Mouse (Mus musculus) right cerebral cortex, adult 18-20 months (tissue): Measurements from ENCODE around the gene L1td1.

Source experiments
- DNase-seq: peaks from one replicate; pipeline ENCODE4 v3.0.0; 2022; ENCODE audit warnings: mixed read lengths

Gene L1td1

DNA sequence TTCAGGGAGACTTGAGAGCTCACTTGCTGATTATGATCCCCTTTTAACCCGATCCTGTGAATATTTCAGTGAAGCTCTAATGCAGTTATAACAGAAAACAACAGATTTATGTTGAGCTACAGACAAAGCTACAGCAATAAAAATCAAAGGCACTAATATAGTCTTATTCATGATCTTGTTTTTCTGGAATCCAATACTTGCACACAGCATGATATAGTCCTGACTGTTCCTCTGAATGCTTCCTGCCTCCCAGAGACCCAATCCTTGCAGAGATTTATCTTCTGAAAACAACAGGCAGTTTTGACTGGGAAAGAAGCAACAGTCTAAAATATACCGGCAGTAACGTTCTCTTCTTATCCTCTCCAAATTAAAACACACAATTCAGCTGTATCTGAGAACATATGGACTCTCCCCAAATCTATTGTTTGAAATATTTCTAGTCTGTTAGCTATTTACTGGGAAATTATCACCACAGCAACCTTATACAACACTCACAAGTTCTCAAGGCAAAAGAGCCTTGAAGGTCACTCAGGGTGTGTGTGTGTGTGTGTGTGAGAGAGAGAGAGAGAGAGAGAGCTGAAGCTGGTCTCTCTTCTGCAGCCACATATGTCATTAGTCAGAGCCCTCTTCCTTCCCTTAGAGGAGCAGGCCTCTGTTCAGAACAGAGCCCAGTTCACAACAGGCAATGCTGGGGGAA is 16.8 kb downstream of the L1td1 start:
- no peak for DNase-seq

DNA sequence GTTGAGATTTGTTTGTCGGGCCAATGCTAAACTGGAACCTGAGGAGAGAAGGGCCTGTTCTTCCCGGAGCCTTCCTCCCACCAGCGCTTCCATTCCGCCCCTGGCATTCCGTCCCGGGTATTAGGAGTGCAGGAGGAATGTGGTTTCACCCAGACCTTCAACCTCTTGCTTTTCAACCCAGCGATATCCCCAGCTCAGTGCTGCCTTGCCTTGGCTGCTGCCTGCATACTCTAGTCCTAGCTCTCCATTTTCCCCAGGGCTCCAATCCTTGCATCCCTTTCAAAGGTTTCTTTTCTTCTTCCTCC is 17.3 kb downstream of the L1td1 start:
- no peak for DNase-seq

GRCm38 (mm10) chr4:98754456-98754855 is 27.9 kb downstream of the L1td1 start:
- no peak for DNase-seq

DNA sequence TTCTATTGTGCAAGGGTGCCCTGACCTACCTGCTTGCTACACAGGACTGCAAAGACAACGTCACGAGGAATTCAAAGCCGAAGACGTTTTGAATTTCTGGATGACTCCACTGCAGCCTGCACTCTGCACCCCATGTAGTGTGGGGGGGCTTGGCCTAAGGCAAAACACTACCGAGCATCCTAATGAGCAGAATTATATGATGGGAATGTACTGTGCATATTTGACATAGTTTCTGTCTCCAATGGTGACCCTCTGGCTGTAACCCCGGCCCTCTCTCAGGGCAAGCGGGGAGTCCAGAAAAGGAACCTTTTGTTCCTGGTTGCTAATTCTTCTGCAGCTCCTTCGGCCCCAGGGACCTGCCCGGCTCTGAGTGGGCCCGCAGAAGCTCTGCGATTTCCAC is 29.6 kb downstream of the L1td1 start:
- no peak for DNase-seq

GRCm38 (mm10) chr4:98758012-98758821 is 31.7 kb downstream of the L1td1 start:
- no peak for DNase-seq

DNA sequence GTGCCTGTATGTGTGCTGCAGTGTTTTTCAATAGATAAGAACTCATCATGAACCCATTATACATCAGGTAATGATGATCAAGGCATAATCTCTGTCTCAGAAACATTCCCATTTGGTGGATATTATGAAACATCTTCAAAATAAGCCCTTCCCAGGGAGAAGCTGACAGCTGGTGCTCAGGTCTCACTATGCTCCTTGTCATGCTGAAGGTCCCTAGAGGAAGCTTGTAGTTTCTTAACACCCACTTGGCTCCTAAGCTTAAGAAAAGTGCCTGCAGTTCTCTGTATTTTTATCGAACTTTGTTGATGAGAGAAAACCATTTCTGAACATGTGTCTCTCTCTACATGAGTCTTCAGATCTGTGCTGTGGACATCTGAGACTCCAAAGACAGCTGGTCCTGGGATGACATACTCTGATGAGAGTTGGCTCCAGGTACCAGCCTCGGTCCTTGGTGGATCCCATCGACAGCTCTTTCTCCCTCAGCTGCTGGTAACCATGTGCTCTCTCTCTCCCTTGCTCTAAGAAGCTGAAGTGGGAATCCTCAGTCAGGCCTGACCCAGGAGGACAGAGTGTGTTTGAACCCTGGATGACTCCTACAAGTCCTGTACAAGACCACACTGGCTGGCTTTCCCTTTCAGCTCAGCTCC is 32.5 kb downstream of the L1td1 start:
- no peak for DNase-seq

DNA sequence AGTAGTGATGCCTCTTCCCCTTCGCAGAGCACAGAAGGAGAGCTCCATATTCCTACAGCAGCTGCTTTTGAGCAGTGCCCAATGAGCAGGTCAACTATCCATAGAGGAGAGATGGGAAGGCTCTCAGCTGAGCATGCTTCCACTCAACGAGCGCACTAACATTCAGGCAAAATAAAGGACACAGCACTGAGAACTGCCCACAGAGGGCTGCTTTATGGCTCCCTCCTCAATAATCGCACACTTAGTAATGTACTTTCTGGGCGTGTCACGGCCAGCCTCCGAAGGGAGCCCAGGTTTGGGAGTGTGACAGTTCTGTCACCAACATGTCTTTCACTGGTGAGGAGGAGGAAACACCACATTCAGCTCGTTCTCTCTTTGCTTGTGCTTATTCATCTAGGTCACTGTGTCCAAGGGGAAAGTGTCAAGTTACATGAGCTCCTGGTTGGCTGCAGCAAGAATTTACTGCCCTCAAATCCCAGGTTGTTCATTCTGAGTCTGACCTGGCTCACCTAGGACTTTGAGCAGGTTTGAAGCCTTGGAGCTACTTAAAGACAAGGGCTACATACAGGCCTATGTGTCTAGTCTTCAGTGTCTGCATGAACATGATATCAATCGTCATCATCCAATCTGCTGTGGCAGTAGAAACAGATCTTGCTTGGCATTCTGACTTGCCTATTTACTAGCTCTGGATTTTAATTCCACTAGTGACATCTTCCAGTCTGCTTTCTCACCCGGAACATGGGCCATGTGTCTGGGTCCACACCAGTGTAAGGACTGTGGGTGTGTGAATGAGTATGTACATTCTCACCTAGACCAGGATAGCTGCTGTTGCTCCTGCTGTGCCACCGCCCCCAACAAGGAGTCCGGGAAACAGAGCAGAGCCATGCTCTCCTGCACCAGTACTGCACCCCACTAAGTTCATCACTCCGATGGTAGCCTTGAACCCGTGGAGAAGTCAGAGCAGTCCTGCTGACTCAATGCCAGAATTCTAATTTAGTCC is 40.9 kb downstream of the L1td1 start:
- no peak for DNase-seq

DNA sequence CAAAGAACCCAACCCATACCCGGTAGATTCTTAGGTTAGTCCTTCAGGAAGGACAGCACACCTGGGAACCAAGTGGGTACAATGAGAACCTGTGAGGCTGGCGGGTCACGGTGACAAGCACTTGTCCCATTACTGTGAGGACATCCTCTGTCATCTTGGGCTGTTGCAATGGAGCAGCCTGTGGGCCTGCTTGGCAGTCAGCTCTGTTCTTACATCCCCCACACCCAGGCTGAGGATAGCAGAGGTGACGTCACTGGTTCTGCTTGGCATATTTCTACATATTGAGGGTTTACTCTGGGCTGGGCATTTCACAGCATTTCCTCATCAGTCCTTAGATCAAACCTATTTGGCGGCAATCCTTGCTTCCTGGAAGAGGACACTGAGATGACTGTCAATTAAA is 47.3 kb downstream of the L1td1 start:
- no peak for DNase-seq

DNA sequence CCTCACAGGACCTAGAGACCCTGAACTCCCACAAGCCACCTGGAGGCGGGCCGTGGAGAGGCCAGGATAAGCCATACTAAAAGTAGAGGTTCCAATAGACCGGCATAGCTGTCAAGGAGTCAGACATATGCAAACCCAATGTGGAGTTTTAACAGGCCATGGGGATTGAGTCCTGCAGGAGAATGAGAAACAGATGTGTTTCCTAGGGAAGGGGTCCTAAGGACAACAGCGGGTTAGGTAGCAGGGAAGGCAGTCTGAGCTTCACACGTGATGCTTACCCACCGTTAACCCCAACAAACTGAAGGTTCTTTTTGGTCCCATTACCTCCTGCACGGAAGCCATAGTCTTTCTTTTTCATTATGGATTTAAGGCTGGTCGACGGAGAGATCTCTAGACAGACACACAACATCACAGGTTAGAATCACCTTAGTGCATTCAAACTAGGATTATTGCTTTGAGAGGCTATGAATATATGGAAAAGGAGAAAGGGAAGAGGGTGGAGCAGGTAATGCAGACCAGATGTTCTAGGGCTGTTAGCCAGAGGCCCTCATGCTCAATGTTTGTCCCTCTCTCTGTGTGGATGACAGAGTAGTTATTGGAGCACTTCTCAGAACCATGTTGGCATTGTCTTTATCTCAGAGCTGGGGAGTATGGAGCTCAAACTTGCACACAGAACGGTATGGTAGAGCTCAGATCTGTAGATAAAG is 50.3 kb downstream of the L1td1 start:
- no peak for DNase-seq

DNA sequence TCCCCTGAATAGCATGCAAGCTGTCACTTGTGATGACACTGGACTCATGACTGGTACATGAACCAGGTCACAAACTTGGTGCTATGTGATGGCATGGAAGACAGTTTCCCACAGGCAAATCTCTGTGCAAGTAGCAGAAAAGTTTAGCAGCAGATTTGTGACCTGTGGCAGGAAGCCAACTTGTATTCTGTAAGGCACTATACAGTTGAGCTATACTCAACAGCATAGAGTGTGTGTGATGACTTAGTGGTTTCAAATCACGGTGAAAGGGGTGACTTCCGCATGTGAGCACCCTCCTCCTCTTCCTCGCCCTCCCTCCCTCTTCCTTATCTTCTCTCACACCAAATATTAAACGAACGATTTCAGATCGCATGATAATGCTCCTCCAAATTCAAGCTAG is 50.9 kb downstream of the L1td1 start:
- no peak for DNase-seq

- DNase-seq = no peak
Measured at GRCm38 (mm10) chr4:98778219-98778618, 51.7 kb downstream of the L1td1 start.

- no peak for DNase-seq
Measured at GRCm38 (mm10) chr4:98785851-98786250, 59.3 kb downstream of the L1td1 start.

GRCm38 (mm10) chr4:98786281-98786680 is 59.7 kb downstream of the L1td1 start:
- DNase-seq = no peak
